Mouse (Mus musculus) right cerebral cortex, adult 18-20 months (tissue): ENCODE results near the gene Rab1b.
A peak's percentile ranks its signal among the peaks of the same experiment; 100 is the strongest.
"Not testable (repeated sequence)": the region's sequence is repeated elsewhere in the genome, so short reads cannot be mapped to it uniquely, and the experiment has no call there.

Experiments used
- DNase-seq: peaks from one replicate; pipeline ENCODE4 v3.0.0; 2022; ENCODE audit warnings: mixed read lengths

Gene Rab1b

GRCm38 (mm10) chr19:5097521-5098362 is 9.1 kb downstream of the Rab1b start:
- no peak for DNase-seq

- no peak for DNase-seq
These were observed 10.9 kb downstream of the Rab1b start for GRCm38 (mm10) chr19:5095887-5096474.

- no peak for DNase-seq
These were observed 12.0 kb downstream of the Rab1b start for GRCm38 (mm10) chr19:5094746-5095417.

- peak; percentile 97 for DNase-seq
These were observed 12.6 kb downstream of the Rab1b start for GRCm38 (mm10) chr19:5094243-5094632.

DNA sequence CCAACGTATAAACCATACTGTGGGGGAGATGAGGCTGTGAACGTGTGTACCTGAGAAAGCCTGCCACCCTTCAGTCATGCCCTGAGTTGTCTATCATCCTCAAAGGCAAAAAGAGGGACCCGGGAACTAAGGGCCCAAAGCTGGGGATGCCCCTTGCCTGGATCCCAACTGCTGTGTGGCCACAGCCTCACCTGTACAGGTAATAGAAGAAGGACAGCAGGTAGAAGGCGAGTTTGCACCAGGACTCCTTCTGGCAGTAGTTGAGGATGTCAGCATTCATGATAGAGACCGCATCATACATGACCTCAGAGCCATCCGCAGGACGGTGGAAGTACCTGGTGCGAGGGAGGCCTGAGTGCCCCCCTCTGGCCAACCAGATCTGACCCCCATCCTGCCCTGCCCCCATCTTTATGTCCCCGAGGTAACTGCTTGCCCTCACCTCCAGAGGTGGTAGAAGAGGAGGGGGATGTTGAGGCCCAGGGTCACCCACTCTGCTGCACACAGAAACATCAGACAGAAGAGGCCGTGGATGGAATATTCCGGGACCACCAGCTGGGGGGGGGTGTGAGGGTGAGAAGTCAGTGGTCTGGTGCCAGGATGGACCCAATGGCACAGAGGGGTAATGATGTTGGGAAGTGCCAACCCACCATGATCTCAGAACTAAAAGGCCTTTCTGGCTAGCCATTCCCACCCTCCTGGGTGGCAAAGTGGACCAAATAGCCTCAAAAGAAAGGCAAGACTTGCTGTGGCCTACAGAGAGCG is 13.2 kb downstream of the Rab1b start:
- DNase-seq = no peak

GRCm38 (mm10) chr19:5092083-5092482 is 14.8 kb downstream of the Rab1b start:
- no peak for DNase-seq

DNA sequence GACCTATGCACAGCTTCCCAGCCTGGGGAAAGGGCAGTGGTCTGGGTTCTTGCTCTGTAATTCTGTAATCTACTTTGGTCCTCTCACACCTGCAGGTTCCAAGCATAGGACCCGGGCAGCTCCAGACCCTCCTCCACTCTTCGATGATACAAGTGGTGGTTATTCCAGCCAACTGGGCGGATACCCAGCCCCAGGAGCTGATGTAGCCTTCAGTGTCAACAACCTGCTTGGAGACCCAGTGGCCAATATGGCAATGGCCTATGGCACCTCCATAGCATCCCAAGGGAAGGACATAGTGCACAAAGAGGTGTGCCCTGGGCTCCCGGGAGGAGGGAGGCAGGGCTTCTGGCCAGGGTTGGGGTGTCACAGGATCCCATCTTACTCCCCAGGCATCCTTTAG is 17.5 kb downstream of the Rab1b start:
- DNase-seq = no peak

DNA sequence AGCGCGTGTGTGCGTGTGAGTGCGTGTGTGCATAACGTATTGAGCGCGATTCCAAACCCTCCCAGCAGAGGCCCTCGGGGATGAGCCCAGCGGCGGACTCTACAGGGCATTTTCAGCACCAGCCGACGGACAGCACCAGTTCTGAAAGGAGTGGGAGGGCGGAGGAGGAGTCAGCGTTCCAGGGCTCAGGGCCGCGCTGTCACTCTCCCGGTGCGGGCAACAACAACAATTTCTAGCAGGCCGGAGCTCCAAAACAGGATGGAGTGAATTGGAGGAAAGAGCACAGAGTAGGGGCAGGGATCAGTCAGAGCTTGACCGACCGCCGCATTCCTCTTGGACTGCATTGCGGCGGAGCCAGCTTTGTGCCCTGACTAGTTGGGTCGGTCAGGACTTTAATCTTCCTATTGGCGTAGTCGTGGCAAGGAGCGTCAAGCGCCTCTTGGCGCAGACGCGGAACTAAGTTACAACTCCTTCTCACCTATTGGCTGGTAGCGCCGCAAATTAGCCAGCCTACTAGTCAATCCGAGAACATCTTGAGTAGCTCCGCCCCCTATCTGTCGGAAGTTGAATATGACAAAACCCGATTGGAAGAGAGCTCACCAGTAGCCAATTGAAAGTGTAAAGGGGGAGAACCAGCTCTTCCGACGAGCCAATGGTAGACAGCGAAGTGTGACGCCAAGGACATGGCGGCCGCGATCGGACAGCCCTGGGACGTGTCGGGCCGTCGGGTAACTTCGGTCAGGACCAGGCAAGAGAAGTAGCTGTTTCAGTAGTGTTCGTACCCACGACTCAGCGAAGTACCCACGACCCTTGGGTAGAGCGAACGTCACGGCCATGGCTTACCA is 18.8 kb downstream of the Rab1b start, which contains the start of gene Yif1a:
Yif1a (plus strand) TSS at position 655 of the 845 bp plus-strand sequence.
- peak; percentile 98 for DNase-seq

- not testable (repeated sequence) for DNase-seq
These were observed 20.3 kb downstream of the Rab1b start for GRCm38 (mm10) chr19:5086533-5086932.

GRCm38 (mm10) chr19:5085145-5085863 is 21.6 kb downstream of the Rab1b start, which contains the start of gene Tmem151a:
Gene Tmem151a, minus strand, starts transcription at chr19:5085531.
- peak; percentile 80 for DNase-seq

GRCm38 (mm10) chr19:5084834-5085144 is 22.1 kb downstream of the Rab1b start:
- DNase-seq = no peak

DNA sequence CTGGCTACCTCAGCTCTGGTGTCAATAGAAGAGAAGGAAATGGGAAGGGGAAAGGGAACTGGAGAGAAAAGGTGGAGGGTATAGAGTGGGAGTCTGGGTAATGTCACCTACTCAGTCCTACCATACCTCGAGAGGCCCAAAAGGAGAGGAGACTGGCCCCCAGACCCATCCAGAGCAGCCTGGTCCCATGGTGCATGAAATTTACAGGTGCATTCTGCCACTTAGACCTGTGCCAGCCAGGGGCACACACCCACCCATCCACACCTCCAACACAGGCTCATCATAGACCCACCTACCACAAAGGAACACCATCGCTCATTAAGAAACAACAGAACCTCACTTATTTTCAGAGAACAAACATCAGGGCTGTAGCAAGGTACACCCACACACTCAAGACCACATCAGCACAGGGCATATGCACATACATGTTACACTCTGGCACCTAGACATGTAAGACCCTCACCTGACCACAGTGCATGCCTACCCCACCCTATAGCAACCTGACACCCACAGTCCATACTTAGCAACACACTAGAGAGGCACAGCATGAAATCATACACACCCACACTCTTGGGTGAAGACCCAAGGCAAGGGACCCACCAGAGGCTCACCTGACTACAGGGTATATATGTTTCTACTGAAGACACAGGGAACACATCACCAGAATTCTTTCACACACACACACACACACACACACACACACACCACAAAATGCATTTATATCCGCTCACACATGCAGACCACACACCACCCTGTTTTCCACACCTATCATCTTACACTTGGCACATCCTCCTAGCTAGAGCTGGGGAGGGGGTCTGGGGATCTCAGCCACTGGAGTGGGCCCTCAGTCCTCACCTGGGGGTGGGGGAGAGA is 22.7 kb downstream of the Rab1b start:
- DNase-seq = no peak

DNA sequence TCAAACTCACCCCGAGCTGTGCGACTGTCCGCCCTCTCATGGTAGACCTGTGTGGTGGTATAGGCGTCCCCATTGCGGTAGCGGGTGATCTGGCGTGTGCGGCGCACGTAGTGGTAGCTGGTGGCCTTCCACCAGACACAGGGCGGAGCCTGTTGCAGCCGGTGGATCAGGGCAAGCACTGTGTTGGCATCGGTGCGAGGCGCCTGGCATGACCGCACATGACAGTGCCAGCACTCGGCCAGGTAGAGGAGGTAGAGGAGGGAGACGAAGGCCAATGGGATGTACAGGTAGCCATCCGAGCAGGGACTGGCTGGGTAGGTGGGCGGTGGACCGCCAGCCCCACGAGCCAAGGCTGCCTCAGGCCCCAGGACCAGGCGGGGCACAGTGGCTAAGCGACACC is 24.3 kb downstream of the Rab1b start:
- no peak for DNase-seq

- DNase-seq = no peak
These were observed 24.9 kb downstream of the Rab1b start for GRCm38 (mm10) chr19:5082005-5082404.

- no peak for DNase-seq
These were observed 27.6 kb downstream of the Rab1b start for GRCm38 (mm10) chr19:5079279-5079678.

DNA sequence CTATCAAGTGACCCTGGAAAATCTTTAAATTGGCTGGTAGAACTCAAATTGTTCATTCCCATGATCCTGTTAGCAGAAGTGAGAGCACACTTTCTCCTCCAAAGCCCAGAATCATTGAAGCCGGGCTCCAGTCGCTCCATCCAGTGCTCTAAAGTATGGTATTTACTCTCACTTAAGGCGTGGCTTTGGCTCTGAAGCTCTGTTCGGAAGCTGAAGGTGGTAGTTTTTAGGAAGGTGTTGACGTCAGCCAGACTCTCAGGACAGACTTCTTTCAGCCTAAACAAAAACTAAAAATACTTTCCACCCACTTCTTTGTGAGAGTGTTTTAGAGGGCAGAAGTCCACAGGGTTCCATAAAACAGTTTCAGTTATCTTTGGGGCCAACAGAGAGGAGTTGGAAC is 33.4 kb downstream of the Rab1b start:
- DNase-seq = no peak

- no peak for DNase-seq
These were observed 33.8 kb downstream of the Rab1b start for GRCm38 (mm10) chr19:5073028-5073427.

GRCm38 (mm10) chr19:5072389-5073019 is 34.4 kb downstream of the Rab1b start:
- no peak for DNase-seq

- no peak for DNase-seq
These were observed 35.1 kb downstream of the Rab1b start for GRCm38 (mm10) chr19:5071545-5072369.
